18 mouse cellular contexts compared by ENCODE assay signal in the genomic region with DNA sequence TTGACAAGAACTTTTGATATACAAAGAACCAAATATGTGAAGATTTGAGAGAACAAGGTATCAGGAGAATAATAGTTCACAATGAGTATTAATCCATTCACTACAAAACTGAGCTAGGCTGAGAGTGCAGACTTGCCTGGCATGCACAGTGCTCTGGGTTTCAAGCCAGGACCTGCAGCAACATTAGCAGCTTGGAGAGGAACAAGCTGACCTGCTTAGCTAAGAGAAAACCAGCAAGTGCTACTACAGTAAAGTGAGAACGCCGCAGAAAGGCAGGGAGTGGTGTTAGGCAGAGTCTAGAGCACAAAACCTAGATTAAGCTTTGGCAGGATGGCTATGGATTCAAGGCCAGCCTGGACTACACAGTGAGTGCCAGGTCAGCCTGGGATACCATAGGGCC. TPM values are rescaled to one million over a fixed set of nuclear protein-coding genes. Genes with fewer than 3 reads are reported as not detected.
DNase-seq lines count a peak whose midpoint lies in the region; ATAC-seq and TF ChIP-seq lines count a peak whose summit lies in the region.
"Had no signal": no experiment of that assay in that cellular context is flagged by ENCODE, and none has a peak within 500 bp of the region (broad histone marks: within the 10 kb centered on the region; RNA-seq: fewer than 3 reads in every experiment).

No protein-coding gene starts in this region.

- intact Hi-C loops in gastrocnemius, postnatal 14 days (cut with DNase I; ENCODE audit: low total_unique reads), result no loop called here

- no peak overlapping the region; the same call in 1 of the 2 replicates for H3K27ac ChIP-seq in stomach, postnatal 0 days (replicated peaks)
- H3K27ac ChIP-seq: hindbrain, embryonic 12.5 days; limb, embryonic 13.5 days; neural tube, embryonic 15.5 days; stomach, embryonic 15.5 days had no signal

- ATAC-seq in stomach, postnatal 0 days (ENCODE audit: low FRiP score, low TSS enrichment), result no peak

- peak; percentile 14 for DNase-seq in lung, postnatal 25 days (ENCODE audit: low spot score)
- no peak for DNase-seq in lung, postnatal 4 days
- DNase-seq in cerebellum, adult 11-12 months, result peak; percentile 78
- peak; percentile 80 for DNase-seq in cerebellum, adult 9-11 months
- DNase-seq in gastrocnemius, postnatal 14 days, result peak; percentile 15
- DNase-seq in right cerebral cortex, postnatal 36 days (ENCODE audit: low spot score in 2 of 2), result no peak
- DNase-seq in stomach, postnatal 0 days (ENCODE audit: low spot score), result no peak
- DNase-seq in heart, adult 8-10 months (ENCODE audit: low spot score), result no peak
- DNase-seq: kidney, adult 11 months; kidney, postnatal 4 days; lung, adult 2 months; right cerebral cortex, postnatal 14 days had no signal

- TF ChIP-seq CTCF in stomach, postnatal 0 days (IDR thresholded peaks at IDR 0.05; ENCODE audit: low read depth), result no peak

- 71% methylated on average over 2 of the region's 2 CpGs for WGBS in stomach, postnatal 0 days

- H3K9me3 ChIP-seq in stomach, postnatal 0 days (ENCODE audit: control insufficient read depth, low read length), result no peaks in the 10 kb centered on the region
- H3K9me3 ChIP-seq: hindbrain, embryonic 12.5 days; limb, embryonic 13.5 days; neural tube, embryonic 15.5 days; stomach, embryonic 15.5 days had no signal

- H3K4me3 ChIP-seq in stomach, postnatal 0 days (ENCODE audit: low read depth, low read length), result no peak overlapping the region
- H3K4me3 ChIP-seq: erythroblast, embryonic 14.5 days; hindbrain, embryonic 12.5 days; limb, embryonic 13.5 days; neural tube, embryonic 15.5 days; stomach, embryonic 15.5 days had no signal

- no peak overlapping the region for H3K9ac ChIP-seq in stomach, postnatal 0 days (ENCODE audit: low read length)
- H3K9ac ChIP-seq: hindbrain, embryonic 12.5 days; limb, embryonic 13.5 days; neural tube, embryonic 15.5 days; stomach, embryonic 15.5 days had no signal

- no peaks in the 10 kb centered on the region for H3K4me1 ChIP-seq in stomach, postnatal 0 days (replicated peaks; ENCODE audit: control insufficient read depth, insufficient read depth)
- H3K4me1 ChIP-seq: hindbrain, embryonic 12.5 days; limb, embryonic 13.5 days; neural tube, embryonic 15.5 days; stomach, embryonic 15.5 days had no signal

- H3K36me3 ChIP-seq in stomach, postnatal 0 days (ENCODE audit: control insufficient read depth, insufficient read depth, low read length), result peaks cover 2% of the 10 kb centered on the region; the same call in 1 of the 2 replicates
- H3K36me3 ChIP-seq: limb, embryonic 13.5 days; stomach, embryonic 15.5 days had no signal

- H3K27me3 ChIP-seq in stomach, postnatal 0 days (ENCODE audit: control insufficient read depth, insufficient read depth, low read length), result no peaks in the 10 kb centered on the region
- H3K27me3 ChIP-seq: CH12.LX; hindbrain, embryonic 12.5 days; limb, embryonic 13.5 days; neural tube, embryonic 15.5 days; stomach, embryonic 15.5 days had no signal

- TF ChIP-seq EP300 in stomach, postnatal 0 days (optimal IDR thresholded peaks at IDR 0.05), result no peak

- no peak overlapping the region for H3K4me2 ChIP-seq in stomach, postnatal 0 days (replicated peaks; ENCODE audit: low read depth)
- H3K4me2 ChIP-seq: hindbrain, embryonic 12.5 days; limb, embryonic 13.5 days; neural tube, embryonic 15.5 days; stomach, embryonic 15.5 days had no signal

RNA-seq across cellular contexts. Expression of gene Gm10642, which starts 26.3 kb away (rescaled TPM):
- total RNA-seq in gastrocnemius, postnatal 14 days (2021), result under 1 TPM; 0.22 to 0.37 TPM
- 2.0 and 2.6 TPM in 2 replicates for polyA plus RNA-seq in stomach, postnatal 0 days (2015; fragmentation: Nextera tagmentation; extraction: Ambion mirVana)
- total RNA-seq in heart, adult 8-10 months (2022), result under 1 TPM in 3 of 4 experiments, not detected in 1; 0.27 to 0.62 (median 0.38) TPM

RNA-seq across cellular contexts. Expression of gene Mindy2, which starts 27.3 kb away (rescaled TPM):
- total RNA-seq in gastrocnemius, postnatal 14 days (2021), result 10 to 100 TPM; 12.3 to 14.4 TPM
- polyA plus RNA-seq in stomach, postnatal 0 days (2015; fragmentation: Nextera tagmentation; extraction: Ambion mirVana), result 11.8 and 12.5 TPM in 2 replicates
- 10 to 100 TPM; 32.6 to 36.5 (median 33.9) TPM for total RNA-seq in heart, adult 8-10 months (2022)

RNA-seq across cellular contexts. Expression of gene Adam10, which starts 49.1 kb away (rescaled TPM):
- 10 to 100 TPM; 26.4 to 35.9 TPM for total RNA-seq in gastrocnemius, postnatal 14 days (2021)
- 48.1 and 48.2 TPM in 2 replicates for polyA plus RNA-seq in stomach, postnatal 0 days (2015; fragmentation: Nextera tagmentation; extraction: Ambion mirVana)
- 10 to 100 TPM; 33.3 to 40.0 (median 36.2) TPM for total RNA-seq in heart, adult 8-10 months (2022)

Comparison
In these comparisons a context has a peak if more than half of its experiments do, and no peak if none do; other contexts are left out.
1. DNase-seq: peak in lung, postnatal 25 days (single experiment), cerebellum, adult 11-12 months (single experiment), cerebellum, adult 9-11 months (single experiment) and gastrocnemius, postnatal 14 days (single experiment); none in lung, postnatal 4 days (0 of 2), right cerebral cortex, postnatal 36 days (0 of 2), stomach, postnatal 0 days (single experiment) and heart, adult 8-10 months (single experiment).